ENCODE assay signal across 19 mouse cellular contexts in the genomic region with DNA sequence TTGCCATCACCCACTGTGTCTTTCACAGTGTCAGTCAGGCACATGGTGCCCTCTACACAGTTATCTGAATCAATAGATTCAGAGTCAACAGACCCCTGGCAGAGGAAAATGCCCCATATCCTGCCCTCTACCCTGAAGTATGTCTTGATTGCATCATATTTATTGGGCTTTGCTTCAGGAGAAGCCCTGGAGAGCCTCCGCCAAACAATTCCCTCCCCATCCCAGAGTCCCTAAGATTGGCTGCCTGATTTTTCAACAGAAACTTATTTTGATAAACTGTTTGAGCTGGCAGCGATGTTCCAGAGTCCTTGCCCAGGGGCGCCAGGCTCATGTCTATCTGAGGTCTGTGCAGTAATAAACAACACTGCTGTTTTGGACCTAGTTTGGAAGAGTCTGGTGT.
"Had no signal": no experiment of that assay in that cellular context is flagged by ENCODE, and none has a peak within 500 bp of the region (broad histone marks: within the 10 kb centered on the region; RNA-seq: fewer than 3 reads in every experiment).

No protein-coding gene starts in this region.

- H3K27ac ChIP-seq: kidney, postnatal 0 days; limb, embryonic 10.5 days; limb, embryonic 13.5 days; liver, embryonic 13.5 days; macrophage; midbrain, embryonic 12.5 days; midbrain, embryonic 15.5 days; neural tube, embryonic 12.5 days; neural tube, embryonic 15.5 days had no signal

- H3K4me1 ChIP-seq: limb, embryonic 10.5 days; limb, embryonic 13.5 days; liver, embryonic 13.5 days; midbrain, embryonic 12.5 days; midbrain, embryonic 15.5 days; neural tube, embryonic 12.5 days; neural tube, embryonic 15.5 days had no signal

- ATAC-seq: lung, postnatal 0 days; midbrain, embryonic 15.5 days had no signal

- H3K9ac ChIP-seq: limb, embryonic 13.5 days; liver, embryonic 13.5 days; lung, embryonic 14.5 days; midbrain, embryonic 12.5 days; midbrain, embryonic 15.5 days; neural tube, embryonic 12.5 days; neural tube, embryonic 15.5 days had no signal

- H3K4me2 ChIP-seq: limb, embryonic 13.5 days; liver, embryonic 13.5 days; lung, embryonic 14.5 days; midbrain, embryonic 12.5 days; midbrain, embryonic 15.5 days; neural tube, embryonic 12.5 days; neural tube, embryonic 15.5 days had no signal

- H3K9me3 ChIP-seq: limb, embryonic 10.5 days; limb, embryonic 13.5 days; liver, embryonic 13.5 days; midbrain, embryonic 12.5 days; midbrain, embryonic 15.5 days; neural tube, embryonic 12.5 days; neural tube, embryonic 15.5 days had no signal

- H3K27me3 ChIP-seq: limb, embryonic 13.5 days; liver, embryonic 13.5 days; midbrain, embryonic 12.5 days; midbrain, embryonic 15.5 days; neural tube, embryonic 12.5 days; neural tube, embryonic 15.5 days had no signal

- DNase-seq: kidney, adult 18-20 months; kidney, postnatal 36 days; liver; liver, embryonic 13.5 days; lung, embryonic 14.5 days; retina, postnatal 1 day; right cerebral cortex, postnatal 25 days; spleen, adult 18-20 months; thymus, adult 18-20 months; thymus, postnatal 36 days had no signal

- H3K4me3 ChIP-seq: limb, embryonic 10.5 days; limb, embryonic 13.5 days; liver, embryonic 13.5 days; midbrain, embryonic 12.5 days; midbrain, embryonic 15.5 days; neural tube, embryonic 12.5 days; neural tube, embryonic 15.5 days had no signal

- H3K36me3 ChIP-seq: limb, embryonic 10.5 days; limb, embryonic 13.5 days; liver, embryonic 13.5 days; midbrain, embryonic 12.5 days; midbrain, embryonic 15.5 days; neural tube, embryonic 12.5 days; neural tube, embryonic 15.5 days had no signal
